Mouse (Mus musculus) embryonic facial prominence, embryonic 14.5 days (tissue): Measurements from ENCODE around the gene Chst8. TPM values are rescaled to one million over a fixed set of nuclear protein-coding genes. Genes with fewer than 3 reads are reported as not detected.

Source experiments
- ATAC-seq: fragments of 200-750 bp; cut with Nextera tagmentation; 2 replicates; pipeline ENCODE4 v1.8.0; 2017; ENCODE audit warnings: low read depth, moderate number of reproducible peaks, moderate TSS enrichment
- DNase-seq: peaks from one replicate; pipeline ENCODE4 v3.0.0-alpha.2; 2015; ENCODE audit warnings: low spot score
- H3K27ac ChIP-seq: fragments of 300-500 bp; sonication (generic); replicated peaks from 2 replicates; pipeline ENCODE4 v1.5.1; 2014; ENCODE audit warnings: low read depth, mild to moderate bottlenecking, low read length, moderate library complexity
- H3K27me3 ChIP-seq: fragments of 300-500 bp; sonication (generic); replicated peaks from 2 replicates; pipeline ENCODE4 v1.6.1; 2014; ENCODE audit warnings: low read length; ENCODE audit not compliant: control insufficient read depth, insufficient read depth
- H3K36me3 ChIP-seq: fragments of 300-500 bp; sonication (generic); 2 replicates; pipeline ENCODE4 v1.6.1; 2014; ENCODE audit warnings: low read length, mixed read lengths; ENCODE audit not compliant: control insufficient read depth, insufficient read depth
- H3K4me1 ChIP-seq: fragments of 300-500 bp; sonication (generic); 2 replicates; pipeline ENCODE4 v1.6.1; 2014; ENCODE audit warnings: antibody characterized with exemption, low read length; ENCODE audit not compliant: control insufficient read depth, insufficient read depth
- H3K4me2 ChIP-seq: fragments of 300-500 bp; sonication (generic); 2 replicates; pipeline ENCODE4 v1.6.1; 2014; ENCODE audit warnings: low read depth, mild to moderate bottlenecking, low read length, moderate library complexity, mixed read lengths
- H3K4me3 ChIP-seq: fragments of 300-500 bp; sonication (generic); 2 replicates; pipeline ENCODE4 v1.5.1; 2014; ENCODE audit warnings: low read depth, mild to moderate bottlenecking, low read length
- H3K9ac ChIP-seq: fragments of 300-500 bp; sonication (generic); 2 replicates; pipeline ENCODE4 v1.6.1; 2014; ENCODE audit warnings: low read depth, mild to moderate bottlenecking, low read length, moderate library complexity, mixed read lengths
- H3K9me3 ChIP-seq: fragments of 300-500 bp; sonication (generic); 2 replicates; pipeline ENCODE4 v1.6.1; 2016; ENCODE audit warnings: low read length; ENCODE audit not compliant: control insufficient read depth
- WGBS: fragments of 180-500 bp; shearing (Covaris S2); extraction: QIAGEN DNeasy Blood & Tissue Kit; methylation state at CpG from one replicate; pipeline ENCODE4 v1.1.7; 2014; 5-methylcytosine and 5-hydroxymethylcytosine counted together
- polyA plus RNA-seq: library from polyadenylated mRNA; unstranded; fragments of >200 nt; fragmentation: Nextera tagmentation; extraction: Ambion mirVana; gene quantifications from 2 replicates; pipeline ENCODE4 v1.2.1, GENCODE M21; 2014

Gene Chst8
- polyA plus RNA-seq, 1 experiment from 2014 or later = 5.3 TPM

- under 1% methylated on average over 53 of the region's 66 CpGs for WGBS
- Histone ChIP-seq H3K4me3 (peak overlapping the region; percentile 55), H3K27me3 (peaks cover 58% of the 10 kb centered on the region), H3K36me3 (no peaks in the 10 kb centered on the region), H3K27ac (no peak overlapping the region), H3K9ac (peak overlapping the region; percentile 52), H3K4me1 (peaks cover 7% of the 10 kb centered on the region; the same call in 1 of the 2 replicates), H3K9me3 (no peaks in the 10 kb centered on the region), H3K4me2 (peak overlapping the region; percentile 77)
- peak; percentile 16 for DNase-seq
- peak; percentile 23; the same call in 1 of the 2 replicates for ATAC-seq
Observed at GRCm38 (mm10) chr7:34811531-34812526, 682 bp downstream of the Chst8 start.

- no peak overlapping the region for H3K27ac ChIP-seq
- H3K9me3 ChIP-seq = no peaks in the 10 kb centered on the region
- no peak overlapping the region; the same call in 1 of the 2 replicates for H3K9ac ChIP-seq
- 7% methylated on average over 10 of the region's 10 CpGs for WGBS
- H3K4me3 ChIP-seq = peak overlapping the region; percentile 55
- peaks cover 7% of the 10 kb centered on the region; the same call in 1 of the 2 replicates for H3K4me1 ChIP-seq
- H3K36me3 ChIP-seq = no peaks in the 10 kb centered on the region
- ATAC-seq (no peak), DNase-seq (no peak)
- H3K4me2 ChIP-seq = peak overlapping the region; percentile 77
- H3K27me3 ChIP-seq = peaks cover 58% of the 10 kb centered on the region
Observed at GRCm38 (mm10) chr7:34811060-34811459, 1.5 kb downstream of the Chst8 start.

GRCm38 (mm10) chr7:34806307-34806706 lies 6.2 kb downstream of the Chst8 start:
- Histone ChIP-seq H3K27me3 (peaks cover 30% of the 10 kb centered on the region), H3K9me3 (no peaks in the 10 kb centered on the region), H3K9ac (no peak overlapping the region), H3K36me3 (no peaks in the 10 kb centered on the region), H3K4me2 (no peak overlapping the region), H3K4me1 (0 out of 2 replicates have a peak, but pooled peaks cover 3% of the 10 kb centered on the region), H3K4me3 (no peak overlapping the region), H3K27ac (no peak overlapping the region)
- 56% methylated on average over 6 of the region's 6 CpGs for WGBS
- DNase-seq = peak; percentile 20
- ATAC-seq = 0 out of 2 replicates have a peak, but pooled peaks have one; percentile 28

GRCm38 (mm10) chr7:34805691-34806205 lies 6.8 kb downstream of the Chst8 start:
- Histone ChIP-seq H3K4me3 (no peak overlapping the region), H3K9me3 (no peaks in the 10 kb centered on the region), H3K9ac (no peak overlapping the region), H3K4me2 (no peak overlapping the region), H3K27ac (no peak overlapping the region), H3K4me1 (0 out of 2 replicates have a peak, but pooled peaks cover 3% of the 10 kb centered on the region), H3K36me3 (no peaks in the 10 kb centered on the region), H3K27me3 (peaks cover 24% of the 10 kb centered on the region)
- DNase-seq (no peak), ATAC-seq (no peak)
- 74% methylated on average over 3 of the region's 3 CpGs for WGBS

- H3K4me2 ChIP-seq = no peak overlapping the region
- H3K9me3 ChIP-seq = no peaks in the 10 kb centered on the region
- ATAC-seq = no peak
- peaks cover 17% of the 10 kb centered on the region for H3K27me3 ChIP-seq
- no peak overlapping the region for H3K9ac ChIP-seq
- no peak overlapping the region for H3K4me3 ChIP-seq
- WGBS = 79% methylated on average over 2 of the region's 2 CpGs
- H3K36me3 ChIP-seq = no peaks in the 10 kb centered on the region
- no peak overlapping the region for H3K27ac ChIP-seq
- H3K4me1 ChIP-seq = 0 out of 2 replicates have a peak, but pooled peaks cover 3% of the 10 kb centered on the region
- DNase-seq = no peak
Observed at GRCm38 (mm10) chr7:34805042-34805441, 7.5 kb downstream of the Chst8 start.

- Histone ChIP-seq H3K4me2 (no peak overlapping the region), H3K9ac (no peak overlapping the region), H3K27me3 (no peaks in the 10 kb centered on the region), H3K9me3 (no peaks in the 10 kb centered on the region), H3K4me1 (peaks cover 15% of the 10 kb centered on the region), H3K4me3 (no peak overlapping the region), H3K27ac (no peak overlapping the region), H3K36me3 (no peaks in the 10 kb centered on the region)
- DNase-seq (peak; percentile 29), ATAC-seq (0 out of 2 replicates have a peak, but pooled peaks have one; percentile 16)
- WGBS = 50% methylated on average over 13 of the region's 13 CpGs
Observed at GRCm38 (mm10) chr7:34799950-34800511, 12.5 kb downstream of the Chst8 start.

- Histone ChIP-seq H3K27ac (no peak overlapping the region), H3K9ac (no peak overlapping the region), H3K27me3 (no peaks in the 10 kb centered on the region), H3K4me2 (peak overlapping the region; percentile 42; the same call in 1 of the 2 replicates), H3K4me1 (peaks cover 15% of the 10 kb centered on the region), H3K36me3 (no peaks in the 10 kb centered on the region), H3K4me3 (no peak overlapping the region), H3K9me3 (no peaks in the 10 kb centered on the region)
- ATAC-seq (no peak), DNase-seq (no peak)
- WGBS = 12% methylated on average over 3 of the region's 3 CpGs
Observed at GRCm38 (mm10) chr7:34799404-34799771, 13.1 kb downstream of the Chst8 start.
